Mouse (Mus musculus): ENCODE data around the gene Hoxc8.

Gene Hoxc8

GRCm38 (mm10) chr15:103032646-103033575, 42.5 kb downstream of the Hoxc8 start:
- peak; percentile 87 for DNase-seq (ENCODE audit: low read depth, low spot score)

DNA sequence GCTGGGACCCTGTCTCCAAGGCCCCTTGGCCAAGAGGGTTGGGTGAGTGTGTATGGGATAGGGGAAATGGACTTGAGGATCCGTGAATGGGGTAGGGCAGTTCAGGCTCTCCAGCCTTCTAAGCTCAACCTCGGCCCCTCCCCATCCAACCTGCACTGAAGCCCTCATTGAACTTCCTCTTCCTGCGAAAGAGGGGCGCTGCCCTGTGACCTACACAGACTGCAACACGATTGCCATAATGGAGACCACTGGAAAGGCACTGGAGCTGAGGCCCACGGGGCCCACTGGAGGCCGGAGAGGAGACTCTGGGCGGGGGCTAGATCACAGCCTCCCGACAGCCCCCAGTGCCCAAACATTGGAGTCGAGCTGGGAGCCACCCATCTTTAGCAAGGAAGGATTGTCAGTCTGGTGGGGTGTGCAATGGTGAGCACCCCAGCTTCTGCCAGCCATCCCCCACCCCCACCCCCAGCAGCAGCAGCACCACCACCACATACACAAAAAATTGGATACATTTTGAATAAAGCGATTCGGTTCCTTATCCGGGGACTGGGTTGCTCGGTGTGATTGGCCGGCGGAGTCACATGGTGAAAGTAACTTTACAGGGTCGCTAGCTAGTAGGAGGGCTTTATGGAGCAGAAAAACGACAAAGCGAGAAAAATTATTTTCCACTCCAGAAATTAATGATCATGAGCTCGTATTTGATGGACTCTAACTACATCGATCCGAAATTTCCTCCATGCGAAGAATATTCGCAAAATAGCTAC, 43.8 kb downstream of the Hoxc8 start:
- no peak for DNase-seq (ENCODE audit: low read depth, low spot score)

- peak; percentile 89 for DNase-seq (ENCODE audit: low read depth, low spot score)
These were observed 44.6 kb downstream of the Hoxc8 start for GRCm38 (mm10) chr15:103034807-103035547.

DNA sequence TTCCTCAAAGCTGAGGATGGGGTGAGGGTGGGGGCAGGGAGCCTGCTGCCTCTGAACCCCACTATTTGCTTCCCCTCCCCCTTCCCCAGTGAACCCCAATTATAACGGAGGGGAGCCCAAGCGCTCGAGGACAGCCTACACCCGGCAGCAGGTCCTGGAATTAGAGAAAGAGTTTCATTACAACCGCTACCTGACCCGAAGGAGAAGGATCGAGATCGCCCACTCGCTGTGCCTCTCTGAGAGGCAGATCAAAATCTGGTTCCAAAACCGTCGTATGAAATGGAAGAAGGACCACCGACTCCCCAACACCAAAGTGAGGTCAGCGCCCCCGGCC, 45.1 kb downstream of the Hoxc8 start:
- DNase-seq (ENCODE audit: low read depth, low spot score): no peak

DNA sequence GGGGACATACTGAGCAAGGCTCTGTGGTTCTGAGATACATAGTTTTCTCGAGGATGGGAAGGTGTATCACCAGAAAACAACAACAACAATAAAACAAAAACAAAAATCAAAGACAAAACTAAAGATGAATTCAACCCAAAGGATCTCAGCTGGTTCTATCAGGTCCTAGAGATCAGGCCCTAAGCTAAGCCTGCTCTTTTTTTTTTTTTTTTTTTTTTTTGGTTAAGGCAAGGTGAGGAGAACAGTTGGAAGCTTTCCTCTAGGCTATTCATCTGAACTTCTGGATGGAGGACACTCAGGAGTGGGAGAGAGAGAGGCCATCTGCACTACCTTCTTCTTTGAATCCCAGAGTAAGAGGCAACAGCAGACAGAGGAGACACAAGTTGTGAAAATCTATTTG, 47.2 kb downstream of the Hoxc8 start:
- no peak for DNase-seq (ENCODE audit: low read depth, low spot score)

DNA sequence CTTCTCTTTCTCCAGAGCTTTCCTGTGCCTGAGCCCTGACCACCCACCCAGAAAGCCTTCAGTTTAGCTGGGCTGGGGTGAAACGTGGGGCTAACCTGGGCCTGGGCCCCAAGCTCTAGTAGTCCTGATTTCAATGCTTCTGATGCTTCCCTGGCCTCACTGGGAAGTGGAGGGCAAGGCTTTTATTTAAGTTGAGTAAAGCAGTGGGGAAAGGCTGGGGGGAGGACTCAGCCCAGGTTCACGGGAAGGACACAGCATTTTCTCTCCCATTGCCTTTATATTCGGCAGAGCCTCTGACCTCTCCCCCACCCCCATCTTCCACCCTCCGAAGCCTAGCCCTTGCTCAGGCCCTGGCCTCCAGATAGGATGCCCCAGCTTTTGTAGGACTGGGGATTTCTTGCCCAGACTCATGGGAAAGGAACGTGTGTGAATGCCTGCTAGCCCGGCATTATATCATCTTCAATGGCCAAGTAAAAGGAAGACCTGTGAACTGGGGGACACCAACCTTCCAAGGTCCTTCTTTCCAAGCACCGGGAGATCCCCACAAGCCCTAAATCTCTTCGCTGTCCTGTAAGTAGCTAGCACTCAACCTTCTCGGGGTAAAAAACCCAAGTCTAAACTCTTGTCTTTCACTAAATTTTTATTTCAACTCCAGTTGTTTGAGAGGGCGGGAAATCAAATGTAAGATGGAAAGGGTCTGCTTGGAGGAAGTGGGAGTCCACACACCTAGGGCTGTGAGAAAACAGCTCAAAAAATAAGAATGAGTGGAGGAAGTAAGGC, 48.5 kb downstream of the Hoxc8 start:
- peak; percentile 74 for DNase-seq (ENCODE audit: low read depth, low spot score)

GRCm38 (mm10) chr15:103039609-103040008, 49.2 kb downstream of the Hoxc8 start:
- DNase-seq (ENCODE audit: low read depth, low spot score): no peak

- DNase-seq (ENCODE audit: low read depth, low spot score): no peak
These were observed 50.2 kb downstream of the Hoxc8 start for GRCm38 (mm10) chr15:103040601-103041000.

- no peak for DNase-seq (ENCODE audit: low read depth, low spot score)
These were observed 51.2 kb downstream of the Hoxc8 start for GRCm38 (mm10) chr15:103041613-103042012.

- no peak for DNase-seq (ENCODE audit: low read depth, low spot score)
These were observed 51.8 kb downstream of the Hoxc8 start for GRCm38 (mm10) chr15:103042209-103042608.

Data from mesoderm, embryonic 11.5 days (tissue).